Mouse (Mus musculus): ENCODE results near the gene Ubac2.

DNA sequence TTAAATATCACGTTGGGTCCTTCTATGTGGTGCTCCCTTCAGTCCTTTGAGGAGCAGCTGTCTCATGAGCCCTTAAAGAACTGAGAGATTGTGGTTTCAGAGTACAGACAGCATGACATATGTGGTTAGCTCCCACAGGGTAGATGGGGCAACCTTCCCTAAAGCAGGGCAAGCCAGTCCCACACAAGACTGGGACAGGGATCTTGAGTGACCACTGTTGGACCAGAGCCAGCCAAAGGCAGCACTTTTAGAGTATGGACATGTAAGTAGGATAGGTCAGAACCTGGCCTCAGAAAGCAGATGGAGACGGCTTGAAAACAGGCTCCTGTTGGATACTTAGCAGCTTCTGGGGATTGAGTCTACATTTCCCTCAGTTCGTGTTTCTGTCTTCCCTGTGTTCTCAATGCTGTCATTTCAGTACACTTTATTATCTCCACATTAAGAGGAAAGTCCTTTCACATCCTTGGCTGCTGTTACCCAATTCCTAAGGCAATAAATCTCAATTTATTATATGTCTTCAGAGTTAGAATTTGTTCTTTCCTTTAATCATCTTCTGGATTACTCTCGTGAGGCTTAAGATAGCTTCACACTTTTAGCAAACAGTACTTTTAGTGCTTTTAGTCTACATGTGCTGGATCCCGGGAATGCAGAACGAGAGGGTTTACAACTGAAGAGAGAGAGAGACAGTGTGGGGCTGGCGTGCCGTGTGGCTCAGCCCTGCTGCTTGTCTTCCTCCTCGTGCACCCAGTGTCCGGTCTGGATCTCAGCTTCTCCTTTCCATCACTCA is 80.5 kb downstream of the Ubac2 start:
- TF ChIP-seq MAFK (IDR thresholded peaks at IDR 0.05; ENCODE audit: insufficient read depth, low read depth, low read length) (no peak), ZNF384 (IDR thresholded peaks at IDR 0.05; ENCODE audit: low read depth, low read length) (no peak), CHD2 (IDR thresholded peaks at IDR 0.05; ENCODE audit: low read depth, low read length) (no peak), ZC3H11A (IDR thresholded peaks at IDR 0.05; ENCODE audit: borderline replicate concordance, low read depth, low read length) (no peak), HCFC1 (IDR thresholded peaks at IDR 0.05; ENCODE audit: borderline replicate concordance, insufficient read depth, low read length) (no peak)

Data from ES-E14 (cell line).